Mouse (Mus musculus) erythroblast, embryonic 14.5 days (primary cell): ENCODE measurements around the gene Tspan9.

Experiments used
- GATA1 ChIP-seq: IDR thresholded peaks from 2 replicates; pipeline ENCODE4 v1.6.1; 2012; ENCODE audit warnings: low read length, inconsistent platforms, mixed read lengths
- TAL1 ChIP-seq: IDR thresholded peaks from 3 replicates; pipeline ENCODE4 v1.6.1; 2012; ENCODE audit warnings: low read length, inconsistent platforms, mixed read lengths

DNA sequence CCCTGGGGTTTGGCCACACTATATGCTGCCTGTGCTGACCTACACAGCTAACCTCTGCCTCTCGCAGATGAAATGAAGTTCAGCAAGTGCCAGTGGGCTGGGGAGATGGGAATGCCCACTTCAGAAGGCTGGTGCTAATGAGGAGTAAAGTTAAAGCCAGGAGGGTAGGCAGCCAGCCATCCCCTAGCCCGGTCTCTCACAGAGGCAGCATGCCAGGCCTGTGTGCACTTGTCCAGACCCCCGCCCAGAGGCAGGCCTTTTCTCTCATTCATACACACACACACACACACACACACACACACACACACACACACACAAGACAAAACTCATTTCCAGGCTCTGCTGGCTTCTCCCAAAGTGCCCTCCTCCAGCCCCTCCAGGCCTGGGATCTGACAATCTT lies 142.6 kb downstream of the Tspan9 start:
- TF ChIP-seq GATA1 (no peak), TAL1 (no peak)
